Mouse (Mus musculus) heart, postnatal 0 days (tissue): ENCODE data around the gene Atp1a4. TPM values are rescaled to one million over a fixed set of nuclear protein-coding genes. Genes with fewer than 3 reads are reported as not detected.

Experiments used
- ATAC-seq: fragments of 200-750 bp; cut with Nextera tagmentation; 2 replicates; pipeline ENCODE4 v1.8.0; 2017; ENCODE audit warnings: low read depth, moderate number of reproducible peaks, moderate library complexity; ENCODE audit not compliant: insufficient read depth
- DNase-seq: peaks from one replicate; pipeline ENCODE4 v3.0.0-alpha.2; 2016; ENCODE audit warnings: low spot score
- H3K27ac ChIP-seq: fragments of 300-500 bp; sonication (generic); 2 replicates; pipeline ENCODE4 v1.5.1; 2014; ENCODE audit warnings: low read depth, mild to moderate bottlenecking
- H3K27me3 ChIP-seq: fragments of 300-500 bp; sonication (generic); 2 replicates; pipeline ENCODE4 v1.6.1; 2014; ENCODE audit warnings: low read length, mixed read lengths; ENCODE audit not compliant: control insufficient read depth, insufficient read depth
- H3K36me3 ChIP-seq: fragments of 300-500 bp; sonication (generic); replicated peaks from 2 replicates; pipeline ENCODE4 v1.6.1; 2014; ENCODE audit warnings: low read length, mixed read lengths; ENCODE audit not compliant: control insufficient read depth, insufficient read depth
- H3K4me1 ChIP-seq: fragments of 300-500 bp; sonication (generic); 2 replicates; pipeline ENCODE4 v1.6.1; 2014; ENCODE audit warnings: antibody characterized with exemption; ENCODE audit not compliant: control insufficient read depth, insufficient read depth
- H3K4me2 ChIP-seq: fragments of 300-500 bp; sonication (generic); 2 replicates; pipeline ENCODE4 v1.6.1; 2014; ENCODE audit warnings: low read depth, mild to moderate bottlenecking, low read length, moderate library complexity
- H3K4me3 ChIP-seq: fragments of 300-500 bp; sonication (generic); 2 replicates; pipeline ENCODE4 v1.5.1; 2014; ENCODE audit warnings: low read depth, low read length
- H3K9ac ChIP-seq: fragments of 300-500 bp; sonication (generic); replicated peaks from 2 replicates; pipeline ENCODE4 v1.6.1; 2014; ENCODE audit warnings: low read depth, low read length, mixed read lengths
- H3K9me3 ChIP-seq: fragments of 300-500 bp; sonication (generic); replicated peaks from 2 replicates; pipeline ENCODE4 v1.6.1; 2016; ENCODE audit warnings: low read length; ENCODE audit not compliant: control insufficient read depth
- CTCF ChIP-seq: IDR thresholded peaks from 2 replicates; pipeline ENCODE4 v1.5.1; 2016; ENCODE audit warnings: antibody characterized with exemption, control low read depth, low read depth
- EP300 ChIP-seq: IDR thresholded peaks from 2 replicates; pipeline ENCODE4 v1.6.1; 2016; ENCODE audit warnings: antibody characterized with exemption, low read depth
- WGBS: fragments of 180-500 bp; shearing (Covaris S2); extraction: QIAGEN DNeasy Blood & Tissue Kit; methylation state at CpG from one replicate; pipeline ENCODE4 v1.1.7; 2014; 5-methylcytosine and 5-hydroxymethylcytosine counted together
- polyA plus RNA-seq: library from polyadenylated mRNA; unstranded; fragments of >200 nt; fragmentation: Nextera tagmentation; extraction: Ambion mirVana; gene quantifications from 2 replicates; pipeline ENCODE4 v1.2.1, GENCODE M21; 2015
- total RNA-seq: library from RNA; depleted of rRNA; stranded (reverse); fragments of >200 nt; gene quantifications from 2 replicates; pipeline ENCODE4 v1.2.3, GENCODE M21; 2014; ENCODE audit warnings: low replicate concordance

Gene Atp1a4
- total and polyA plus RNA-seq, 2 experiments from 2014 or later, result 0.07 TPM; not detected in 1

DNA sequence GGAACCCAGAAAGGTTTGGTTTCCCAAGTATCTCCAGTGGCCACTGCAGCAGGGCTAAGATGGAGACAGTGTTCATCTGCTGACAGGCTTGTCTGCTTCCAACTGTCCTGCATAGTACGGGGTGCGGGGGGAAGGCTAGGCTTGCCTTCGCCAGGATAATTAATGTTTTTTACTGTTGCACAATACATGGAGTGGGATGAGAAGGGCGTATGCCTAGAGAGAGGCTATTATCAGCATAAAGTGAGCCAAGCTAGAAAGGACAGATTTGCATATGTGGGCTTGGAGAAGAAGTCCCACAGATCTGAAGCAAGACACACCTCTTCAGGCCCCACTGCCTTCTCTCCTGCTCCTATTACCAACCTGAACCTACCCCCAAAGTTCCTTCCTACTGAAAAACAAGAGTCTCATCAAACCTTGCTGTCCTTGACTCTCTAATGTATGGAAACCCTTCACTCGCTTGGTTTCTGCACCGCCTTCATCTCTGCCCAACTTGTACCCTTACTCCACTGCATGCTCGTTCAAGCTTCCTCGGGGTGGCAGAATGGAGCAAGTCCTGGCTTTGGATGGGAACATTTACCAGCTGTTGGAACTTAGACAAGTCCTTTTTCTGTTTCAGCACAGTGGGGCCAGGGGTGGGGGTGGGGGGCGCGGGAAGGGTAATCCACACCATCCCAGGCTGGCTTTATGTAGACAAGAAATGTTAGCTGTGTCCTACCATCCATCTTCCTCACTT, 23.5 kb upstream of the Atp1a4 start:
- Histone ChIP-seq H3K4me3 (no peak overlapping the region), H3K36me3 (peaks cover 43% of the 10 kb centered on the region), H3K9ac (no peak overlapping the region), H3K27me3 (no peaks in the 10 kb centered on the region), H3K4me2 (no peak overlapping the region), H3K27ac (no peak overlapping the region), H3K4me1 (no peaks in the 10 kb centered on the region), H3K9me3 (no peaks in the 10 kb centered on the region)
- 78% methylated on average over 10 of the region's 10 CpGs for whole genome bisulfite sequencing
- DNase-seq, result no peak
- peak; percentile 14 for TF ChIP-seq CTCF
- TF ChIP-seq EP300, result no peak
- no peak for ATAC-seq

DNA sequence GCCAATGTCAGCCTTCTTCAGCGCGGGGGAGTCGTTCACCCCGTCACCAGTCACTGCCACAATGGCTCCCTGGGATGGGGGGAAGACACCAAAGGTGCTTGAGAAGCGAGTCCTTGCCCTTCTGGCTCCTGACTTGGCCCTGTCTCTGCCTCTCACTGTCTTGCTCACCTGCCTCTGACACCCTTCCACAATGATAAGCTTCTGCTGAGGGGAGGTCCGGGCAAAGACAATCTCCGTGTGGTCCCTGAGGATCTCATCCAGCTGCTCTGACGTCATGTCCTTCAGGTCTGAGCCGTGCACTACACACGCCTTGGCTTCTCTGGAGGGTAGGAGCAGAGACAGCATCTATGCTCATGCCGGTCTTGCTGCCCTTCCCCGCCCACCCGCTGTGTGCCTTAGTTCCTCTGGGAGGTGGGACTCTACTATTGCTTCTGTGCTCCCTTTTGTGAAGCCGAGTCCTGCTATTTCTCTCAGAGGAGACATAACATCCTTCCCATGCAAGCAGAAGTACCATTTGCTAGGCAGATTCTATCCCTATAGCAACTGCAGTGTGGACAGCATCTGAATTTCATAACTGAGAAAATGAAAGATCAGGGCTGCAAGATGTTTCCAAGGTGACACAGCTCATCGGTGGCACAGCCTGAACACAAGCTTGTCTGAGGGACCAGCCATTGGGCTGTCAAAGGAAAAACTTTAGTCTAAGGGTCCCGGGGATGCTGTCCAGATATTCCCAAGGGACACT, 21.7 kb upstream of the Atp1a4 start:
- 75% methylated on average over 16 of the region's 16 CpGs for WGBS
- H3K4me3 ChIP-seq, result no peak overlapping the region
- H3K4me2 ChIP-seq, result no peak overlapping the region
- no peak overlapping the region for H3K27ac ChIP-seq
- no peak overlapping the region for H3K9ac ChIP-seq
- peaks cover 42% of the 10 kb centered on the region for H3K36me3 ChIP-seq
- no peak for TF ChIP-seq EP300
- no peak for TF ChIP-seq CTCF
- no peaks in the 10 kb centered on the region for H3K9me3 ChIP-seq
- ATAC-seq (no peak), DNase-seq (no peak)
- H3K27me3 ChIP-seq, result no peaks in the 10 kb centered on the region
- H3K4me1 ChIP-seq, result no peaks in the 10 kb centered on the region

DNA sequence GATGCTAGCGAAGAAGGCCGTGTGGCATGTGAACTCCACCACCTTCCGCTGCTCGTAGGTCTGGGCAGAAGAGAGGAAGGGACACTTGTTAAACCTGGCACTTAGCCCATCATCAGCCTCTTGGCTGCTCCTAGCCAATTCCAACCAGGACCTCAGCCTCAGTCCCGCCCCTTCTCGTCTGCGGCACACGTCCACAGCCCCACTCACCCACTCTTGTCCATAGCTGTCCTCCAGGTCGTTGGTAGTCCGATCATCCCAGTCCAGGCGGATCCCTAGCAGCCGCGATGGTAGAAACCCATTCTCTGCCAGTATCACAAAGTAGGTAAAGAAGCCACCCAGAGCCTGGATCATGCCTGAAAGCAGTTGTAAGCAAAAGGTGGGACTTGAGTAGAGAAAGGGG, 20.1 kb upstream of the Atp1a4 start:
- Histone ChIP-seq H3K9ac (no peak overlapping the region), H3K9me3 (no peaks in the 10 kb centered on the region), H3K4me1 (no peaks in the 10 kb centered on the region), H3K27me3 (no peaks in the 10 kb centered on the region), H3K27ac (no peak overlapping the region), H3K36me3 (peaks cover 27% of the 10 kb centered on the region), H3K4me2 (no peak overlapping the region), H3K4me3 (no peak overlapping the region)
- ATAC-seq, result no peak
- 73% methylated on average over 13 of the region's 13 CpGs for WGBS
- DNase-seq, result no peak
- TF ChIP-seq CTCF (no peak), EP300 (no peak)

DNA sequence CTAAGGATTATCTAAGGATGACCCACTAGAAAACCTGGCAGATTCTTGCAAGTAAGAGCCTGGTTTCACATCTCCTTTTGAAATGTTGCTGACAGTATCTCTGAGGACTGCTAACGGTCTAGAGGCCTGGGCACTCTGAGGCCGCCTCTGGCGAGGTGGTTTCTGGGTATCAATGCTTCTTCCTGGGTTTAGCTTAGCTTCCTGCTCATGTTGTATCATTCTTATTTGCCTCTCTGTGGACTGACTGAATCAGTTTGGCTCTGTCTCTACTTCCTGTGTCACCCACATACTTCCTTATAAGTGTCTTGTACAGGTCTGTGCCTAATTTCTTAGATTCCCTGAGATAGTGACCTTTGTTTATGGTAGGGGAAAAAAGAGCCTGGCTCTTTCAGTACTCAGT, 19.0 kb upstream of the Atp1a4 start:
- Histone ChIP-seq H3K9ac (no peak overlapping the region), H3K4me1 (no peaks in the 10 kb centered on the region), H3K27ac (no peak overlapping the region), H3K4me2 (no peak overlapping the region), H3K36me3 (peaks cover 25% of the 10 kb centered on the region), H3K4me3 (no peak overlapping the region), H3K27me3 (no peaks in the 10 kb centered on the region), H3K9me3 (no peaks in the 10 kb centered on the region)
- TF ChIP-seq EP300, result no peak
- no peak for TF ChIP-seq CTCF
- no peak for DNase-seq
- 40% methylated on average over 3 of the region's 3 CpGs for WGBS
- no peak for ATAC-seq

GRCm38 (mm10) chr1:172274547-172274946, 16.3 kb upstream of the Atp1a4 start:
- H3K4me2 ChIP-seq, result no peak overlapping the region
- no peak overlapping the region for H3K4me3 ChIP-seq
- no peaks in the 10 kb centered on the region for H3K27me3 ChIP-seq
- 88% methylated on average over 5 of the region's 5 CpGs for WGBS
- H3K9me3 ChIP-seq, result no peaks in the 10 kb centered on the region
- peaks cover 25% of the 10 kb centered on the region for H3K36me3 ChIP-seq
- no peak overlapping the region for H3K9ac ChIP-seq
- no peak overlapping the region for H3K27ac ChIP-seq
- H3K4me1 ChIP-seq, result no peaks in the 10 kb centered on the region
- TF ChIP-seq EP300 (no peak), CTCF (no peak)
- DNase-seq (no peak), ATAC-seq (no peak)
